Mouse (Mus musculus) lung, adult 2 months (tissue): ENCODE data around the gene Pmepa1. TPM values are rescaled to one million over a fixed set of nuclear protein-coding genes. Genes with fewer than 3 reads are reported as not detected.

Experiments used
- DNase-seq: peaks from one replicate; pipeline ENCODE4 v3.0.0; 2022
- H3K4me1 ChIP-seq: fragments of 200-500 bp; 2 replicates; pipeline ENCODE4 v1.6.1; 2011; ENCODE audit warnings: low read length; ENCODE audit not compliant: control insufficient read depth, insufficient read depth
- H3K4me3 ChIP-seq: fragments of 200-500 bp; replicated peaks from 2 replicates; pipeline ENCODE3; 2011; ENCODE audit warnings: low read depth, mild to moderate bottlenecking, control low read depth, low read length; ENCODE audit errors: extremely low read depth
- CTCF ChIP-seq: fragments of 200-500 bp; IDR thresholded peaks from 2 replicates; pipeline ENCODE4 v1.5.1; 2011; ENCODE audit warnings: mild to moderate bottlenecking, low read length, control low read depth; ENCODE audit not compliant: insufficient read depth
- POLR2A ChIP-seq: fragments of 200-500 bp; IDR thresholded peaks from 2 replicates; pipeline ENCODE4 v1.6.1; 2011; ENCODE audit warnings: low read depth, mild to moderate bottlenecking, control low read depth, low read length, borderline replicate concordance; ENCODE audit errors: extremely low read depth
- WGBS: fragments of 180-500 bp; shearing (Covaris S2); methylation state at CpG from one replicate; pipeline ENCODE4 v1.1.7; 2018; 5-methylcytosine and 5-hydroxymethylcytosine counted together
- polyA plus RNA-seq: library from polyadenylated mRNA; depleted of rRNA; stranded (reverse); fragments of >200 nt; gene quantifications from 2 replicates; pipeline ENCODE4 v1.2.3, GENCODE M21; 2012

Pmepa1 gene
- polyA plus RNA-seq, 1 experiment: 96.2 TPM

- H3K4me1 ChIP-seq: no peaks in the 10 kb centered on the region
- no peak overlapping the region for H3K4me3 ChIP-seq
- WGBS: 2% methylated on average over 8 of the region's 8 CpGs
- peak; percentile 63 for TF ChIP-seq CTCF
- no peak for TF ChIP-seq POLR2A
- peak; percentile 69 for DNase-seq
Measured at GRCm38 (mm10) chr2:173183836-173184460, 92.4 kb downstream of the Pmepa1 start.

- Histone ChIP-seq H3K4me1 (no peaks in the 10 kb centered on the region), H3K4me3 (no peak overlapping the region)
- 92% methylated on average over 10 of the region's 10 CpGs for WGBS
- TF ChIP-seq POLR2A: no peak
- TF ChIP-seq CTCF: no peak
- DNase-seq: no peak
Measured at GRCm38 (mm10) chr2:173183311-173183710, 93.0 kb downstream of the Pmepa1 start.

GRCm38 (mm10) chr2:173182796-173183195, 93.5 kb downstream of the Pmepa1 start:
- no peak overlapping the region for H3K4me3 ChIP-seq
- no peaks in the 10 kb centered on the region for H3K4me1 ChIP-seq
- TF ChIP-seq POLR2A (no peak), CTCF (no peak)
- WGBS: 73% methylated on average over 7 of the region's 7 CpGs
- DNase-seq: no peak

- Histone ChIP-seq H3K4me1 (no peaks in the 10 kb centered on the region), H3K4me3 (no peak overlapping the region)
- TF ChIP-seq CTCF (no peak), POLR2A (no peak)
- no peak for DNase-seq
- WGBS: 84% methylated on average over 7 of the region's 7 CpGs
Measured at GRCm38 (mm10) chr2:173181901-173182300, 94.4 kb downstream of the Pmepa1 start.

GRCm38 (mm10) chr2:173181486-173181885, 94.8 kb downstream of the Pmepa1 start:
- 56% methylated on average over 5 of the region's 5 CpGs for WGBS
- Histone ChIP-seq H3K4me1 (no peaks in the 10 kb centered on the region), H3K4me3 (no peak overlapping the region)
- TF ChIP-seq CTCF: no peak
- no peak for TF ChIP-seq POLR2A
- DNase-seq: no peak

DNA sequence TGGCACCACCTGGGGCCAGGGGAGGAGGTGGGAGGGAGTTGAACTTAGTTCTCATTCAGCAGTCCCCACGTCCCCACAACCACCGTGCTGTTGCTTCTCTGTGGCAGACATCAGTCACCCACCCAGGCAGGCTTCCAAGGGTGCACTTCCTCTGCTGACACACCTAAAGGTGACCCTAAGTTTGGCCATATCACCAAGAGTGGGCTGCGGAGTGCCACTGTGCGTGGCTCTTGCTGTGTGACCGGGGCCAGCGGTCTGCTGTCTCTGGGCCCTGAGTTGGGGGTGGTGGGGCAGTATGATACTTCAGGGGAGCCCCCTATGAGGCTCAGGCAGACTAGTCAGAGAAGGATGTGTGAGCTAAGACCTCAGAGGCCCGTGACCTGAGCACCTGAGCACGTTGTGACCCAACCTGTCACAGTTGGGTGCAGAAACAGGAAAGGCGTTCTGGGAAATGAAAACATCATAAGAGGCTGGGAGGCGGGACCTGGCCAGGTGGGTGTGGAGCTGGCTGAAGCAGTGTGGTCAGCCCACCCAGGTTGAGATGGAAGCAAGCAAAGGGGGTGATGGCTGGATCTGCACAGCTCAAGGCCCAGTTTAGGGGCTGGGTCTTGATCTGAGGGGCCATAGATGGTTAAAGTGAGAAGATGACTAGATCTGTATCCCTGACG, 95.5 kb downstream of the Pmepa1 start:
- TF ChIP-seq POLR2A (no peak), CTCF (no peak)
- Histone ChIP-seq H3K4me3 (no peak overlapping the region), H3K4me1 (no peaks in the 10 kb centered on the region)
- WGBS: 71% methylated on average over 11 of the region's 11 CpGs
- DNase-seq: no peak

DNA sequence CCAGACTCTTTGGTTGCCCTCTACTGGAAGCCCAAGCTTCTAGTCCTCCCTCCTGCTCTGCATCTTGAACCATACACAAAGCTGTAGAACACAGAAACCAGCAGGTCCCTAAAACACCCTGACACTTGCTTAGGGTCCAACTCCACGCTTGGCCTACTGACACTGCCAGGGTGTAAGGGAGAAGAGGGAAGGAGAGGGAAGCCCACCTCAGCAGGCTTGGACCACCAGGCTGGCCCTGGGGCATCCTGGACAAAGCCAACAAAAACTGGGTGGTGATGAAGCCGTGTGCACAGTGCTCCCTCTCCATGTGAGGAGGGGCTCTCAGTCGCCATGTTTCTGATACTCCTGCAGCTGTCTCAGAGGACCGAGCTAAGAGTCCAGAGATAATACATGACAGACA, 96.3 kb downstream of the Pmepa1 start:
- TF ChIP-seq POLR2A: no peak
- no peak for TF ChIP-seq CTCF
- no peak overlapping the region for H3K4me3 ChIP-seq
- 75% methylated on average over 4 of the region's 4 CpGs for WGBS
- no peak for DNase-seq
- no peaks in the 10 kb centered on the region for H3K4me1 ChIP-seq

GRCm38 (mm10) chr2:173179046-173179445, 97.3 kb downstream of the Pmepa1 start:
- no peak for DNase-seq
- TF ChIP-seq POLR2A (no peak), CTCF (no peak)
- no peak overlapping the region for H3K4me3 ChIP-seq
- H3K4me1 ChIP-seq: no peaks in the 10 kb centered on the region
- WGBS: 71% methylated on average over 7 of the region's 7 CpGs

DNA sequence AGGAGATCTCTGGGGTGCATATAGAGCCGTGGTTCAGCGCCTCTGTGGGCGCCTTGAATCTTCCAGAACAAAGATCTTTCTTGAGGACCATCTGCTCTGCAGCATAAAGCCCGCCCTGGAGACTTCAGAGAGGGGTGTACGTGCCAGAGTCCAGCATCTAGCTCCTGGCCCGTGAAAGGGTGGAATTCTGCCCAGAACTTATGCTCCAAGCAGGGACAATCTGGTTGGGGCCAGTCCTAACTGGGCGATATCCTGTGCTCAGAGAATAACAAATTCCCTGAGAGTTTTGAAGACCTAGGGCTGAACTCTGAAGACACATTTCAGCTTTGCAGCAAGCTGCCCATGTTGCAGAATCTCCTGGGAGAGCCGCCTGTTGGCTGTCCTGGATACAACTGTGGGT, 98.4 kb downstream of the Pmepa1 start:
- no peak for TF ChIP-seq POLR2A
- no peak for TF ChIP-seq CTCF
- WGBS: 70% methylated on average over 8 of the region's 8 CpGs
- DNase-seq: no peak
- H3K4me1 ChIP-seq: no peaks in the 10 kb centered on the region
- no peak overlapping the region for H3K4me3 ChIP-seq

GRCm38 (mm10) chr2:173177481-173177880, 98.9 kb downstream of the Pmepa1 start:
- DNase-seq: no peak
- no peak for TF ChIP-seq POLR2A
- no peak for TF ChIP-seq CTCF
- Histone ChIP-seq H3K4me3 (no peak overlapping the region), H3K4me1 (no peaks in the 10 kb centered on the region)
- WGBS: 61% methylated on average over 5 of the region's 5 CpGs
